Mouse (Mus musculus): Measurements from ENCODE around the gene H2al1j.
"Not testable (repeated sequence)": the region's sequence is repeated elsewhere in the genome, so short reads cannot be mapped to it uniquely, and the experiment has no call there.

Gene H2al1j

GRCm38 (mm10) chrX:11327522-11327921 lies at the start of gene H2al1j:
Gene H2al1j (plus strand): TSS chrX:11327822.
- ATAC-seq (ENCODE audit: insufficient number of reproducible peaks, low FRiP score, low TSS enrichment), result not testable (repeated sequence)

- ATAC-seq (ENCODE audit: insufficient number of reproducible peaks, low FRiP score, low TSS enrichment), result no peak
Measured at GRCm38 (mm10) chrX:11280741-11281140, 46.9 kb upstream of the H2al1j start.

- ATAC-seq (ENCODE audit: insufficient number of reproducible peaks, low FRiP score, low TSS enrichment), result no peak
Measured at GRCm38 (mm10) chrX:11288306-11288882, 39.2 kb upstream of the H2al1j start.

- ATAC-seq (ENCODE audit: insufficient number of reproducible peaks, low FRiP score, low TSS enrichment), result no peak
Measured at GRCm38 (mm10) chrX:11289244-11289643, 38.4 kb upstream of the H2al1j start.

- ATAC-seq (ENCODE audit: insufficient number of reproducible peaks, low FRiP score, low TSS enrichment), result not testable (repeated sequence)
Measured at GRCm38 (mm10) chrX:11298957-11299356, 28.7 kb upstream of the H2al1j start, which contains the start of gene H2al1a. Gene H2al1a (plus strand): TSS chrX:11299257.

GRCm38 (mm10) chrX:11302132-11302531 lies 25.5 kb upstream of the H2al1j start, which contains the start of gene H2al1b:
Gene H2al1b (plus strand): TSS chrX:11302432.
- not testable (repeated sequence) for ATAC-seq (ENCODE audit: insufficient number of reproducible peaks, low FRiP score, low TSS enrichment)

GRCm38 (mm10) chrX:11305355-11305754 lies 22.3 kb upstream of the H2al1j start, which contains the start of gene H2al1c:
Gene H2al1c (plus strand): TSS chrX:11305655.
- ATAC-seq (ENCODE audit: insufficient number of reproducible peaks, low FRiP score, low TSS enrichment), result not testable (repeated sequence)

GRCm38 (mm10) chrX:11308524-11308923 lies 19.1 kb upstream of the H2al1j start, which contains the start of gene H2al1d:
Gene H2al1d (plus strand): TSS chrX:11308824.
- ATAC-seq (ENCODE audit: insufficient number of reproducible peaks, low FRiP score, low TSS enrichment), result not testable (repeated sequence)

- ATAC-seq (ENCODE audit: insufficient number of reproducible peaks, low FRiP score, low TSS enrichment), result not testable (repeated sequence)
Measured at GRCm38 (mm10) chrX:11311634-11312033, 16.0 kb upstream of the H2al1j start, which contains the start of gene H2al1e. Gene H2al1e (plus strand): TSS chrX:11311934.

GRCm38 (mm10) chrX:11314858-11315257 lies 12.8 kb upstream of the H2al1j start, which contains the start of gene H2al1f:
Gene H2al1f (plus strand): TSS chrX:11315158.
- not testable (repeated sequence) for ATAC-seq (ENCODE audit: insufficient number of reproducible peaks, low FRiP score, low TSS enrichment)

GRCm38 (mm10) chrX:11317956-11318355 lies 9.7 kb upstream of the H2al1j start, which contains the start of gene H2al1g:
Gene H2al1g (plus strand): TSS chrX:11318256.
- not testable (repeated sequence) for ATAC-seq (ENCODE audit: insufficient number of reproducible peaks, low FRiP score, low TSS enrichment)

GRCm38 (mm10) chrX:11321192-11321591 lies 6.4 kb upstream of the H2al1j start, which contains the start of gene H2al1h:
Gene H2al1h (plus strand): TSS chrX:11321492.
- ATAC-seq (ENCODE audit: insufficient number of reproducible peaks, low FRiP score, low TSS enrichment), result not testable (repeated sequence)

- not testable (repeated sequence) for ATAC-seq (ENCODE audit: insufficient number of reproducible peaks, low FRiP score, low TSS enrichment)
Measured at GRCm38 (mm10) chrX:11324359-11324758, 3.3 kb upstream of the H2al1j start, which contains the start of gene H2al1i. Gene H2al1i (plus strand): TSS chrX:11324659.

- ATAC-seq (ENCODE audit: insufficient number of reproducible peaks, low FRiP score, low TSS enrichment), result 0 out of 2 replicates have a peak, but pooled peaks have one; percentile 20
Measured at GRCm38 (mm10) chrX:11345762-11346161, 18.1 kb downstream of the H2al1j start.

GRCm38 (mm10) chrX:11346756-11347155 lies 19.1 kb downstream of the H2al1j start:
- no peak for ATAC-seq (ENCODE audit: insufficient number of reproducible peaks, low FRiP score, low TSS enrichment)

- no peak for ATAC-seq (ENCODE audit: insufficient number of reproducible peaks, low FRiP score, low TSS enrichment)
Measured at GRCm38 (mm10) chrX:11360823-11361222, 33.2 kb downstream of the H2al1j start.

GRCm38 (mm10) chrX:11361261-11361660 lies 33.6 kb downstream of the H2al1j start:
- ATAC-seq (ENCODE audit: insufficient number of reproducible peaks, low FRiP score, low TSS enrichment), result no peak

GRCm38 (mm10) chrX:11363890-11364289 lies 36.3 kb downstream of the H2al1j start:
- peak; percentile 72 for ATAC-seq (ENCODE audit: insufficient number of reproducible peaks, low FRiP score, low TSS enrichment)

- ATAC-seq (ENCODE audit: insufficient number of reproducible peaks, low FRiP score, low TSS enrichment), result no peak
Measured at GRCm38 (mm10) chrX:11365151-11365550, 37.5 kb downstream of the H2al1j start.

Measured in cerebellum, adult (tissue).